Mouse (Mus musculus) cerebellum, postnatal 25 days (tissue): ENCODE results near the gene Lrrc3.

ENCODE experiments used
- DNase-seq, 2 experiments: peaks; one replicate each; pipeline ENCODE4 v3.0.0; 2021; ENCODE audit warnings: mixed read lengths in 2 of 2

Lrrc3 gene

DNA sequence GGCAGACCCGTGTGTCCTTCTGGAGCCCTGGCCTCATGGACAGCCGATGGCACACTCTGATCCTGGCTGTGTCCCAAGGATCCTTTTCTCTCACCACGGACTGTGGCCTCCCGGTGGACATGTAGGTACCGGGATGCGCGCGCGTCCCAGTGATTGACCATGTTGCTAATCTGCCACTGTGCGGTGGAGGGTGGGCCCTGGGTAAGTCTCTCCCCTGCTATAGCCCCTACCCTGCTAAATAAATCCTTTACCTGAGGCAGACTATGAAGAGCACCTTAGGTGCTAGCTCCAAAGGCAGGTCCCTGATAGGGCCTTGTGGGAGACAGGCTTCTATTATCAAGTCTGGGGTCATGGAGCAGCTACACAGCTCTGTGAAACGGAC, 37.6 kb downstream of the Lrrc3 start:
- DNase-seq: peak in 1 of 2 experiments; percentile 30

DNA sequence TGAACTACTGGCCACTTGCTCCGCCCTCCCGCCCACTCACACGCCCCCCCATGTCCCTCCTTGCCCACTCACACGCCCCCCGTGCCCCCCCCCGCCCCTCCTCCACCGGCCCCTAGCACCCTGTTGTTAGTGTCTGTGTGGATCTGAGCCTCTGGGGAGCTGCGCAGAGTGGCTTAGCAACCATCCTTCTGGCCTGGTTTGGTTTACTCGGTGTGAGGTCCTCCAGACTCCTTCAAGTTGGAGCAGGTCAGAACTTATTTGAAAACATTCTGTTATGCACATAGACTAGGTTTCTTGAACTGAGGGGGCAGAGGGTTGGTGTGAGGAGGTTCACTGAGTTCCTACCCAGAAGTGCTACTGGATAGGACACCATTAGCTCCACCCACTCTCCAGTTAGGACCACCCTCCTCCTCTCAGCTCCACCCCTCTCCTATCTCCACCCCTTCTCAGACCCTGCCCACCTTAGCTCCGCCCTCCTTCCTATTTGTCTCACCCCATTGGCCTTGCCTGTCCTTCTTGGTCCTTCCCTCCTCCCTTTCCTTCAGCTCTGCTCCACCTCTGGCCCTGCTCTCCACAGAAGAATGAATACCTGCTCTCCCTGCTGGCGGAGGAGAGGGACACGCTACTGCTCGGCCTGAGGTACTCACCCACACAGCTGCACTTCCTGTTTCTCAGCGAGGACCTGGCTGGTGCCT, 38.1 kb downstream of the Lrrc3 start:
- DNase-seq: peak; percentile 19

DNA sequence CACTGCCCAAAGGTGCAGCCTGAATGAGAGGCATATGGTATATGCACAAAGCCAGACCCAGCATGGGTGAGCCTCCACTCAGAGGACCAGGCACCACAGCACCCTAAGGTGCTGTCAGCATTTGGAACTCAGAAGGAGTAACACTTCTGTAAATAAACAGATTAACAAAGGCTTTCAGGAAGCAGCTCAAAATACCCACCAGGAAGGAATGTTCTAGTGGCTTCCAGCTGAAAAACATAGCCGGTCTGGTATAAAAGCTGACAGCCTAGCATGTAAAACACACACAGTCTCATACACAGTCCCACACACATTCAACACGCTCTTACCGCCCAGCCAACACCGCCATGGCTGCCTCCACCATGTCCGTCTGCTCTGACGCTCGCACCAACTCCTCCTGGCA, 40.7 kb downstream of the Lrrc3 start, which contains the start of gene Gm3285:
Gene Gm3285 (plus strand): TSS at position 301 of the 400 bp plus-strand sequence.
- no peak for DNase-seq

DNA sequence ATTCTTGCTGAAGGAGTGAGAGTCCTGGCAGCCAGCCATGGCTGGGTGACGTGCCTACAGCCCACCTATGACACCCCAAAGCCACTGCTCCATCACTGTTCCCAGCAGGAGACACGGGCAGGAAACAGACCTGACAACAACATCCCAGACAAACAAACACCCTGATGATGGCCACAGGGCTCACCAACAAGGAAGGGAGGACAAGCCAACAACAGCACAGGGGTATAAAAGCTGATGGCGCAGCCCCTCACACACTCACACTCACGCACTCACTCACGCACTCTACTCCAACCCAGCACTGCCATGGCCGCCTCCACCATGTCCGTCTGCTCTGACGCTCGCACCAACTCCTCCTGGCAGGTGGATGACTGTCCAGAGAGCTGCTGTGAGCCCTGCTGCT, 49.8 kb downstream of the Lrrc3 start, which contains the start of gene Gm10318:
Gene Gm10318 (plus strand): TSS at position 301 of the 400 bp plus-strand sequence.
- no peak for DNase-seq
